Mouse (Mus musculus): ENCODE results near the gene Rmdn2. TPM values are rescaled to one million over a fixed set of nuclear protein-coding genes. Genes with fewer than 3 reads are reported as not detected.
A peak's percentile ranks its signal among the peaks of the same experiment; 100 is the strongest.

The Rmdn2 gene
- polyA plus RNA-seq, 1 experiment from 2014 or later, result 3.8 TPM

- H3K36me3 ChIP-seq, result no peaks in the 10 kb centered on the region
- H3K4me1 ChIP-seq, result no peaks in the 10 kb centered on the region
- no peaks in the 10 kb centered on the region for H3K27me3 ChIP-seq (ENCODE audit: low read depth, poor library complexity, severe bottlenecking)
- no peak overlapping the region for H3K4me3 ChIP-seq
- WGBS, result 33% methylated on average over 3 of the region's 3 CpGs
- H3K27ac ChIP-seq (replicated peaks), result no peak overlapping the region
- DNase-seq (ENCODE audit: low spot score), result no peak
- H3K9me3 ChIP-seq (replicated peaks), result no peaks in the 10 kb centered on the region
Measured at GRCm38 (mm10) chr17:79663393-79664105, 51.9 kb downstream of the Rmdn2 start.

GRCm38 (mm10) chr17:79664106-79664417 lies 52.4 kb downstream of the Rmdn2 start:
- WGBS, result 94% methylated on average over 2 of the region's 2 CpGs
- no peaks in the 10 kb centered on the region for H3K27me3 ChIP-seq (ENCODE audit: low read depth, poor library complexity, severe bottlenecking)
- H3K4me3 ChIP-seq, result no peak overlapping the region
- no peaks in the 10 kb centered on the region for H3K4me1 ChIP-seq
- DNase-seq (ENCODE audit: low spot score), result no peak
- no peak overlapping the region for H3K27ac ChIP-seq (replicated peaks)
- H3K9me3 ChIP-seq (replicated peaks), result no peaks in the 10 kb centered on the region
- no peaks in the 10 kb centered on the region for H3K36me3 ChIP-seq

GRCm38 (mm10) chr17:79670837-79671236 lies 59.2 kb downstream of the Rmdn2 start:
- no peak overlapping the region for H3K27ac ChIP-seq (replicated peaks)
- H3K4me3 ChIP-seq, result no peak overlapping the region
- H3K27me3 ChIP-seq (ENCODE audit: low read depth, poor library complexity, severe bottlenecking), result no peaks in the 10 kb centered on the region
- no peaks in the 10 kb centered on the region for H3K4me1 ChIP-seq
- no peaks in the 10 kb centered on the region for H3K36me3 ChIP-seq
- WGBS, result 79% methylated on average over 2 of the region's 2 CpGs
- DNase-seq (ENCODE audit: low spot score), result no peak
- no peaks in the 10 kb centered on the region for H3K9me3 ChIP-seq (replicated peaks)

DNA sequence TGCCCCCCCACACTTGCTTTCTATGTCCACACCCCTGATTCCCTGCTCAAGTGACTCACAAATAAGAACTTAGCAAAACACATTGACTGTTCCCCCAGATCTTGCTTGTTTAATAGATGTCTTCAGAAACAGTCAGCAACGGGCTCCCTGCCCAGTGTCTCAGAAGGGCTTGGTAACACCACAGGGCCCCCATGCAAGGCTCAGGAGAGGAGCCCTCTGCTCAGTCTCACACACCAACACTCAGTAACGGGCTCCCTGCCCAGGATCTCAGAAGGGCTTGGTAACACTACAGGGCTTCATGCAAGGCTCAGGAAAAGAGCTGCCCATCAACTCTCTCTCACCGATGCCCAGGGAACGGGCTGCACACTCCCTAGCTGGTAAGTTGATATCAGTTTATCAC lies 83.4 kb downstream of the Rmdn2 start:
- WGBS, result 89% methylated on average over 4 of the region's 4 CpGs

DNA sequence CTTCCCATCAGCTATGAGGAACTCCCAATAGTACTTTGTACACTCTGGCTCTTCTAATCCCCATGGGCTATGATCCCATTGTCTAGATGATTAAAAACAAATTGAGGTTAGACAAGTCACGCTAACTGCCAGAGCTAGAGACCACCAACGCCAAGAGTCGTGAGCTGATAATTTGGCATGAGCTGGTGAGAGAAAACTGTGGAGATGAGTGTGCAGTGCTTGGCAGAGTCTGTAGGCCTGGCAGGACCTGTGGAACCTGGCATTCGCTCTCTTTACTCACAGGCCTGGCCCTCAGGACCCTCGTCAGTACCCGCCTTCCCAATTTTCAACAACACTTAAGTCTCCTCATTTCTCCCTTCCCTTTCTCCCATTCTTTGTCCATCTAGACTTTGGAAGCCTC lies 83.9 kb downstream of the Rmdn2 start:
- 89% methylated on average over 6 of the region's 6 CpGs for WGBS
- H3K4me1 ChIP-seq, result no peaks in the 10 kb centered on the region
- DNase-seq (ENCODE audit: low spot score), result no peak
- no peaks in the 10 kb centered on the region for H3K36me3 ChIP-seq
- no peak overlapping the region for H3K4me3 ChIP-seq
- H3K27ac ChIP-seq (replicated peaks), result no peak overlapping the region
- H3K9me3 ChIP-seq (replicated peaks), result no peaks in the 10 kb centered on the region
- no peaks in the 10 kb centered on the region for H3K27me3 ChIP-seq (ENCODE audit: low read depth, poor library complexity, severe bottlenecking)

More for the DNA sequence above, 83.4 kb downstream of the Rmdn2 start:
- Histone ChIP-seq H3K4me3 (no peak overlapping the region), H3K36me3 (no peaks in the 10 kb centered on the region), H3K4me1 (no peaks in the 10 kb centered on the region), H3K27ac (replicated peaks) (no peak overlapping the region), H3K27me3 (ENCODE audit: low read depth, poor library complexity, severe bottlenecking) (no peaks in the 10 kb centered on the region), H3K9me3 (replicated peaks) (no peaks in the 10 kb centered on the region)
- no peak for DNase-seq (ENCODE audit: low spot score)

GRCm38 (mm10) chr17:79699197-79699596 lies 87.5 kb downstream of the Rmdn2 start:
- no peak overlapping the region for H3K27ac ChIP-seq (replicated peaks)
- H3K9me3 ChIP-seq (replicated peaks), result no peaks in the 10 kb centered on the region
- H3K4me1 ChIP-seq, result no peaks in the 10 kb centered on the region
- 0 out of 2 replicates have a peak, but pooled peaks cover 3% of the 10 kb centered on the region for H3K27me3 ChIP-seq (ENCODE audit: low read depth, poor library complexity, severe bottlenecking)
- 36% methylated on average over 1 of the region's 1 CpGs for WGBS
- no peak overlapping the region for H3K4me3 ChIP-seq
- no peak for DNase-seq (ENCODE audit: low spot score)
- no peaks in the 10 kb centered on the region for H3K36me3 ChIP-seq

- Histone ChIP-seq H3K9me3 (replicated peaks) (no peaks in the 10 kb centered on the region), H3K27ac (replicated peaks) (no peak overlapping the region), H3K27me3 (ENCODE audit: low read depth, poor library complexity, severe bottlenecking) (peaks cover 13% of the 10 kb centered on the region), H3K4me3 (no peak overlapping the region), H3K36me3 (no peaks in the 10 kb centered on the region), H3K4me1 (no peaks in the 10 kb centered on the region)
- no peak for DNase-seq (ENCODE audit: low spot score)
- 85% methylated on average over 5 of the region's 5 CpGs for WGBS
Measured at GRCm38 (mm10) chr17:79700871-79701270, 89.2 kb downstream of the Rmdn2 start.

DNA sequence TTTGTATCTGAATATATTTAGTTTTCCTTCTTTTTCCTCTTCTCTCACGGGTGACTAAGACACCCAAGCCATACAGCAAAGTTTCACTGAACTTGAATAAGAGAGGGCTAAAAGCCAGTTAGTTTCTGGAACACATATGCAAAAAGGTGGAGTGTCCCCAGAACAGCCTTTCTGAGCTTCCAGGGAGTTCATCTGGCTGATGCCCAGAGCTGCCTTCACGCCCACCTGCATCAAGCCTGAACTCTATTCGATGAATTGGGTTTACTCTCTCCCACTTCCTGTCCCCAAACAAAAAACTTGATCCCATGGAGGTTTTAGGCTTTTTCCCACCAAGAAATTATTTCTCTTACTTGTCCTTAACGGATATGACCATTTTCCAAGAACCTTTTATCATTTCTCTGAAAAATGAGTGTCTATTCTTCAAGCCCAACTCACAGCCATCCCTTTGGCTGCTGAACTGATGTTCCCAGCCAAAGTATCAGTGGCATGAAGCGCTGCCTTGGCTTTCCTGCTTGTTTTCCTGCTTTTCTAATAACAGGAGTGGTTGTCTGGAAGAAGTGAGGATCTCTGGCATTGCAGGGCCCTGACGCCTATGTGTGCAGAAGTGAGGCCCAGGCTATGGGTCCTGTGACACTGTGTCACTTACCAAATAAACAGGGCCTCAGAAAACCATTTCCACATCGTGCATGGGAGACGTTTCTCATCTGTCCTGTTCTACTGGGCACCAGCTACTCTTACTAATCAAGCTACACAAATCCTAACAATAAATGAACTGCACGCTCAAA lies 94.2 kb downstream of the Rmdn2 start:
- Histone ChIP-seq H3K36me3 (no peaks in the 10 kb centered on the region), H3K27ac (replicated peaks) (no peak overlapping the region), H3K4me1 (peaks cover 20% of the 10 kb centered on the region), H3K27me3 (ENCODE audit: low read depth, poor library complexity, severe bottlenecking) (peaks cover 60% of the 10 kb centered on the region), H3K9me3 (replicated peaks) (no peaks in the 10 kb centered on the region), H3K4me3 (no peak overlapping the region)
- 77% methylated on average over 9 of the region's 9 CpGs for WGBS
- no peak for DNase-seq (ENCODE audit: low spot score)

DNA sequence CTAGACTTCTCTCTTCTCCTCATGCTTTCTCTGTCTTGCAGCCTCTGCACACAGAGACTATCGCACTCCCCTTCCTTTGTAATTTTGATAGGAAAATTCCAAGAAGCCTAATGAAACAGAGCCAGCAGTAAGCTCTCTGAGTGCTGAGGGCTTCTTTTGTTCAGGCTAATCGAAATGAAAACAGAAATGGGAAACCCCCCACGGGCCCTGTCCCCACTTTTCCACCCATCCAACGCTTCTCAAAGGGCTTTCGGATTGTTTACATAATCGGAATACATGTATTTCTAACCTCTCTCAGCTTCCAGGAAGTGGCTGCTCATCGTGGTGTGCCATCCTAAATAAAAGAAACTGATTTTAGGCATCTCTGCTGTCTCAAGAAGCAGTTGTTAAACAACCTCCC lies 96.5 kb downstream of the Rmdn2 start:
- DNase-seq (ENCODE audit: low spot score), result peak; percentile 23
- no peak overlapping the region for H3K4me3 ChIP-seq
- peaks cover 81% of the 10 kb centered on the region for H3K27me3 ChIP-seq (ENCODE audit: low read depth, poor library complexity, severe bottlenecking)
- H3K36me3 ChIP-seq, result no peaks in the 10 kb centered on the region
- 6% methylated on average over 7 of the region's 7 CpGs for WGBS
- no peaks in the 10 kb centered on the region for H3K9me3 ChIP-seq (replicated peaks)
- H3K4me1 ChIP-seq, result peaks cover 27% of the 10 kb centered on the region
- H3K27ac ChIP-seq (replicated peaks), result no peak overlapping the region

DNA sequence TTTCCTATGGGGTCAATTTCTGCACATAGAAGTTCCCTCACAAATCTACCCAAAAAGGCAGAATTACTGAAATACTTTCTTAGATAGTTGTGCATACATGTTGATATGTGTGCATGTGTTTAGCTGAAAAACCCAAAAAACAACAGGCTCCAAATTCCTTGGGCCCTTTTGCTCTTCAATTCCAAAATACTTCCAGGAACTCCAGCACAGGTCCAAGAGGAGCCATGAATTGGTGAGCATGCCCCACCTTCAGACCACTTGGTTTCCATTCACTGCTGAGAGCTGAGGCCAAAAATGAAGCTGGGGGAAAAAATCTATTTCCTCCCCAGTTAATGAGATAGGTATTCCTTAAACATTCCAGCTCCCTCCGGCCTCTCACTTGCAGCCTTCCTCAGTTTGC lies 98.1 kb downstream of the Rmdn2 start:
- H3K9me3 ChIP-seq (replicated peaks), result no peaks in the 10 kb centered on the region
- H3K27ac ChIP-seq (replicated peaks), result no peak overlapping the region
- H3K4me3 ChIP-seq, result no peak overlapping the region
- peaks cover 43% of the 10 kb centered on the region for H3K4me1 ChIP-seq
- no peaks in the 10 kb centered on the region for H3K36me3 ChIP-seq
- peaks cover 96% of the 10 kb centered on the region for H3K27me3 ChIP-seq (ENCODE audit: low read depth, poor library complexity, severe bottlenecking)
- 36% methylated on average over 1 of the region's 1 CpGs for WGBS
- no peak for DNase-seq (ENCODE audit: low spot score)

GRCm38 (mm10) chr17:79710246-79710842 lies 98.7 kb downstream of the Rmdn2 start:
- peaks cover 98% of the 10 kb centered on the region for H3K27me3 ChIP-seq (ENCODE audit: low read depth, poor library complexity, severe bottlenecking)
- H3K36me3 ChIP-seq, result no peaks in the 10 kb centered on the region
- H3K27ac ChIP-seq (replicated peaks), result no peak overlapping the region
- no peaks in the 10 kb centered on the region for H3K9me3 ChIP-seq (replicated peaks)
- peak; percentile 53 for DNase-seq (ENCODE audit: low spot score)
- WGBS, result 6% methylated on average over 15 of the region's 15 CpGs
- peaks cover 49% of the 10 kb centered on the region for H3K4me1 ChIP-seq
- H3K4me3 ChIP-seq, result no peak overlapping the region

- no peak for DNase-seq (ENCODE audit: low spot score)
- Histone ChIP-seq H3K4me1 (peaks cover 57% of the 10 kb centered on the region), H3K36me3 (no peaks in the 10 kb centered on the region), H3K4me3 (no peak overlapping the region), H3K9me3 (replicated peaks) (no peaks in the 10 kb centered on the region), H3K27ac (replicated peaks) (no peak overlapping the region), H3K27me3 (ENCODE audit: low read depth, poor library complexity, severe bottlenecking) (peaks cover 97% of the 10 kb centered on the region)
- 8% methylated on average over 6 of the region's 6 CpGs for WGBS
Measured at GRCm38 (mm10) chr17:79711944-79712343, 100.3 kb downstream of the Rmdn2 start.

- WGBS, result 3% methylated on average over 9 of the region's 9 CpGs
Measured at GRCm38 (mm10) chr17:79712536-79712935, 100.9 kb downstream of the Rmdn2 start.

More at GRCm38 (mm10) chr17:79712536-79712935, 100.9 kb downstream of the Rmdn2 start:
- H3K27me3 ChIP-seq (ENCODE audit: low read depth, poor library complexity, severe bottlenecking), result peaks cover 97% of the 10 kb centered on the region
- DNase-seq (ENCODE audit: low spot score), result peak; percentile 42
- no peak overlapping the region for H3K27ac ChIP-seq (replicated peaks)
- H3K9me3 ChIP-seq (replicated peaks), result no peaks in the 10 kb centered on the region
- H3K4me3 ChIP-seq, result no peak overlapping the region
- H3K36me3 ChIP-seq, result no peaks in the 10 kb centered on the region
- H3K4me1 ChIP-seq, result peaks cover 57% of the 10 kb centered on the region
